Mouse (Mus musculus) kidney, postnatal 0 days (tissue): ENCODE results near the gene Abcc12. TPM values are rescaled to one million over a fixed set of nuclear protein-coding genes. Genes with fewer than 3 reads are reported as not detected.

Source experiments
- ATAC-seq: fragments of 200-750 bp; cut with Nextera tagmentation; replicated peaks from 2 replicates; pipeline ENCODE4 v1.8.0; 2017; ENCODE audit warnings: low read depth, moderate number of reproducible peaks, moderate TSS enrichment, moderate library complexity; ENCODE audit not compliant: low FRiP score
- DNase-seq: peaks from one replicate; pipeline ENCODE4 v3.0.0-alpha.2; 2016; ENCODE audit warnings: low spot score
- H3K27ac ChIP-seq: fragments of 300-500 bp; sonication (generic); 2 replicates; pipeline ENCODE4 v1.5.1; 2014; ENCODE audit warnings: mild to moderate bottlenecking
- H3K27me3 ChIP-seq: fragments of 300-500 bp; sonication (generic); 2 replicates; pipeline ENCODE4 v1.6.1; 2014; ENCODE audit warnings: low read length, mixed read lengths; ENCODE audit not compliant: insufficient read depth
- H3K36me3 ChIP-seq: fragments of 300-500 bp; sonication (generic); 2 replicates; pipeline ENCODE4 v1.6.1; 2014; ENCODE audit warnings: low read length, mixed read lengths; ENCODE audit not compliant: insufficient read depth
- H3K4me1 ChIP-seq: fragments of 300-500 bp; sonication (generic); replicated peaks from 2 replicates; pipeline ENCODE4 v1.6.1; 2014; ENCODE audit warnings: antibody characterized with exemption, low read length, mixed read lengths; ENCODE audit not compliant: insufficient read depth
- H3K4me2 ChIP-seq: fragments of 300-500 bp; sonication (generic); 2 replicates; pipeline ENCODE4 v1.6.1; 2014; ENCODE audit warnings: mild to moderate bottlenecking, low read length, moderate library complexity, mixed read lengths
- H3K4me3 ChIP-seq: fragments of 300-500 bp; sonication (generic); replicated peaks from 2 replicates; pipeline ENCODE4 v1.5.1; 2014; ENCODE audit warnings: low read depth, low read length
- H3K9ac ChIP-seq: fragments of 300-500 bp; sonication (generic); 2 replicates; pipeline ENCODE4 v1.6.1; 2014; ENCODE audit warnings: low read depth, low read length
- H3K9me3 ChIP-seq: fragments of 300-500 bp; sonication (generic); replicated peaks from 2 replicates; pipeline ENCODE4 v1.6.1; 2016; ENCODE audit warnings: low read length, inconsistent platforms, mixed read lengths
- CTCF ChIP-seq: IDR thresholded peaks from 2 replicates; pipeline ENCODE4 v1.5.1; 2016; ENCODE audit warnings: antibody characterized with exemption, low read depth, mild to moderate bottlenecking, moderate library complexity
- WGBS: fragments of 180-500 bp; shearing (Covaris S2); extraction: QIAGEN DNeasy Blood & Tissue Kit; methylation state at CpG from one replicate; pipeline ENCODE4 v1.1.7; 2014; 5-methylcytosine and 5-hydroxymethylcytosine counted together
- polyA plus RNA-seq: library from polyadenylated mRNA; unstranded; fragments of >200 nt; fragmentation: Nextera tagmentation; extraction: Ambion mirVana; gene quantifications from 2 replicates; pipeline ENCODE4 v1.2.1, GENCODE M21; 2015

The Abcc12 gene
- polyA plus RNA-seq, 1 experiment from 2014 or later = 0.04 TPM

DNA sequence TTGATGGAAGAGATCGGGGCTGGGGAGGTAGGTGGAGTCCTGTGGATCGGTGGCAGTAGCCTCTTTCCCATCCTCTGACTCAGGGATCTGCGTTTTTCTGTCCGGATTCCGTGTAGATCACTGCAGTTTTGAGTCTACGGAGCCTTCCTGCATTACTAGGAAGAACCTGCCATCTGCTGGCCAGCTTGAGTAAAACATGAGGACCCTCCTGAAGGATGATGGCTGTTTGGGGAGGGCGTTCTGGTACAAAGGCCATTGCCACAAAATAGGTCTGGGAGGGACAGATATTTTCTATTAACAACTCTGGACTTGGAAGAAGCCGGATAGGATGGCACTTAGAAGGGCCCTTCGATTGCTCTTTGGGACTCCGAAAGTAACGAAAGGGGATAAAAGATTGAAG is 4.6 kb upstream of the Abcc12 start:
- Histone ChIP-seq H3K4me2 (peak overlapping the region; percentile 70), H3K4me1 (no peaks in the 10 kb centered on the region), H3K36me3 (no peaks in the 10 kb centered on the region), H3K27me3 (no peaks in the 10 kb centered on the region), H3K4me3 (peak overlapping the region; percentile 29), H3K27ac (no peak overlapping the region), H3K9me3 (no peaks in the 10 kb centered on the region), H3K9ac (no peak overlapping the region)
- ATAC-seq (0 out of 2 replicates have a peak, but pooled peaks have one; percentile 53), DNase-seq (peak; percentile 95)
- peak; percentile 86 for TF ChIP-seq CTCF
- WGBS = 3% methylated on average over 11 of the region's 11 CpGs

DNA sequence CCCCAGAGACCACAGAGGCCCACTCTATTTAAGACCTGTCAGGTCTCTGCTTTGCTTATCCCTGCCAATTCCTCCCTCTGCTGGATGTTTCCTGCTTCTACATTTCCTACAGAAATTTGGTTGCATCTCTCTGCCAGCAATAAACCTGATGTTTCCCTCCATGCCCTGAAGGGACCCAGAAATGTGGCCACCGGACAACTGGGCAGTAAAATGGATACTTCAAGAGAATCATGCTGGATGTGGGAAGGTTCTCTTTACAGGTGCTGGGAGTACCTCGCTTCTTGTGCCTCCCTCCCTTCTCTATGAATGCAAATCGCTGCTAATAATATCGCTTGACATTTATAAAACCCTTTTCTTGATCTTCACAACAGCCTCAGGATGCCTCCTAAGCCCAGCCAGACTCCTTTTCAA is 1.4 kb upstream of the Abcc12 start:
- WGBS = 74% methylated on average over 4 of the region's 4 CpGs
- H3K9me3 ChIP-seq = no peaks in the 10 kb centered on the region
- no peak overlapping the region for H3K27ac ChIP-seq
- ATAC-seq = no peak
- no peaks in the 10 kb centered on the region for H3K36me3 ChIP-seq
- TF ChIP-seq CTCF = peak; percentile 62
- H3K4me1 ChIP-seq = peaks cover 4% of the 10 kb centered on the region; the same call in 1 of the 2 replicates
- no peaks in the 10 kb centered on the region for H3K27me3 ChIP-seq
- no peak overlapping the region for H3K9ac ChIP-seq
- no peak overlapping the region for H3K4me2 ChIP-seq
- DNase-seq = peak; percentile 77
- no peak overlapping the region for H3K4me3 ChIP-seq

DNA sequence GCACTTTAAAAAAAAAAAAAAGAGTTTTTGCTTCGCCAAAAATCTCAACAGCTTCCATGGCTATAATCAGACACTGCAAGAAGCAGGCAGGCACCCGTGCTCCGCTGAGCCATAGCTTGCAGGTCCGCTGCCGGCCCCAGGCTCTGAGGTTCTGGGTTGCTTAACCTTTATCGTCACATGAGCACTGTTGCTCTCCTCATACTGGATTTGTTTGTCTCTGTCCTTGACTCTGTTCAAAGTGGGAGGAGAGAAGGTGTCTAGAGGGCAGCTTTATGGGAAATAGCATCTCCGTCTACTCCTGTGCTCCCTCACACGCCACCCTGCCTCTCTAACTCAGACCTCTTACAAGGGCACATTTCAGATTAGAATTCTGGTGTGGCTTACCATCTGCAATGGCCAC is 1.8 kb downstream of the Abcc12 start:
- no peaks in the 10 kb centered on the region for H3K36me3 ChIP-seq
- ATAC-seq (no peak), DNase-seq (no peak)
- WGBS = 44% methylated on average over 8 of the region's 8 CpGs
- no peak overlapping the region for H3K4me2 ChIP-seq
- H3K27me3 ChIP-seq = no peaks in the 10 kb centered on the region
- H3K4me1 ChIP-seq = peaks cover 4% of the 10 kb centered on the region; the same call in 1 of the 2 replicates
- no peak overlapping the region for H3K9ac ChIP-seq
- no peak overlapping the region for H3K4me3 ChIP-seq
- H3K9me3 ChIP-seq = no peaks in the 10 kb centered on the region
- no peak overlapping the region for H3K27ac ChIP-seq
- TF ChIP-seq CTCF = no peak

DNA sequence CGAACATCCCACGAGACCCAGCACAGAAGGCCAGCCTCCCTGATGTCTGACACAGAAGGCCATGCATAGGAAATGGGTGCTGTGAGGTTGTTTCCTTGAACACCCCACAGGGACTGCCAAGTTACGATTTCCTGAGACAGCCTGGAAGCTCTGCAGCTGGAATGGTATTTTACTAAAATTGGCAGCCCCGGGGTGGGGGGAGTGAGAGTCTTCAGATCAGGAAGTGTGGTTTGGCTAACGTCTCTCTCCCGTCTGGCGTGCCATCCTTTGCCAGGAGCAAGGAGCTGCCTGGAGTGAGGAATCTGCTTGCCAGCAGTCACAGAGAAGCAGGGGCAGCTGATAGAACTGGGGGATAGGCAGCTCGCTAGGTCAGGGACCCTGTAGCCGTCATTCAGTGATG is 2.4 kb downstream of the Abcc12 start:
- H3K4me1 ChIP-seq = peaks cover 4% of the 10 kb centered on the region; the same call in 1 of the 2 replicates
- H3K4me3 ChIP-seq = no peak overlapping the region
- H3K36me3 ChIP-seq = no peaks in the 10 kb centered on the region
- no peaks in the 10 kb centered on the region for H3K9me3 ChIP-seq
- H3K4me2 ChIP-seq = no peak overlapping the region
- ATAC-seq (no peak), DNase-seq (peak; percentile 50)
- WGBS = 35% methylated on average over 9 of the region's 9 CpGs
- no peak for TF ChIP-seq CTCF
- no peaks in the 10 kb centered on the region for H3K27me3 ChIP-seq
- H3K9ac ChIP-seq = no peak overlapping the region
- no peak overlapping the region for H3K27ac ChIP-seq

DNA sequence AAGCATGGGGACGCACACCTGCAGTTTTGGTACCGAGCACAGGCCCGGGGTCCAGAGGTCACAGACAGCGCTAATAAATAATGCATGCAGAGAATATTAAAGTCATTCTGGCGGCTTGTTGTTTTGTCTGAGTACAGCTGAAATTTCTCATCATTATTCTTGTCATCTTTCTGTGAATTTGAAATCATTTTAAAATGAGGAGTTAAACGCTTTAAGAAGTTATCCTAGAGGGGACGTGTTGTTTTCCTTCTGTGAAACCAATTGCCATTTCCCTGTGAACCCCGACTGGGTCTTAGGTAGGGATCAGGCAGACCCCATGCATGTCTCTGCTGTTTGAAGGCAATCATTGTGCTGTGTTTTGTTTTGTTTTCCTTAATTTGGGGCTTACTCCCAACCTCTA is 2.9 kb downstream of the Abcc12 start:
- Histone ChIP-seq H3K27me3 (no peaks in the 10 kb centered on the region), H3K27ac (no peak overlapping the region), H3K36me3 (no peaks in the 10 kb centered on the region), H3K9ac (no peak overlapping the region), H3K9me3 (no peaks in the 10 kb centered on the region), H3K4me3 (no peak overlapping the region), H3K4me1 (peaks cover 4% of the 10 kb centered on the region; the same call in 1 of the 2 replicates), H3K4me2 (no peak overlapping the region)
- ATAC-seq (no peak), DNase-seq (no peak)
- no peak for TF ChIP-seq CTCF
- WGBS = 76% methylated on average over 8 of the region's 8 CpGs

DNA sequence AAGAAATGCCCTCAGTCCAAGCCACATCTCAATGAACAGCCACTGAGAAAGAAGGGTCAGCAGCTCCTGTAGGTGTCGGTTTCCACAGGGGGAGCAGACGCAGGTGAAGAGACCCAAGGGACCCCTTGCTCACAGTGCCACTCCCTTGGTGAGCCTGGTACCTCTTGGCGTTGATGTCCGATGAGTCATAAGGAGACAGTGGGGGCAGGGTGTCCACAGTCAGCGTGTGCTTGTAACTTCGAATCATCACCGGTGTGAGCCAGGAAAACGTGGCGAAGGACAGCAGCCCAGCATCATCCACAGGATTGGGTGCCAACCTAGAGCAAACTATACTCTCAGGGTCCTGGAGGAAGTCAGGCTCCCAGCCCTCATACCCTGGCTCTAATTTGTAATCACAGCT is 16.8 kb downstream of the Abcc12 start:
- no peak for DNase-seq
- 80% methylated on average over 9 of the region's 9 CpGs for WGBS
- ATAC-seq = no peak

DNA sequence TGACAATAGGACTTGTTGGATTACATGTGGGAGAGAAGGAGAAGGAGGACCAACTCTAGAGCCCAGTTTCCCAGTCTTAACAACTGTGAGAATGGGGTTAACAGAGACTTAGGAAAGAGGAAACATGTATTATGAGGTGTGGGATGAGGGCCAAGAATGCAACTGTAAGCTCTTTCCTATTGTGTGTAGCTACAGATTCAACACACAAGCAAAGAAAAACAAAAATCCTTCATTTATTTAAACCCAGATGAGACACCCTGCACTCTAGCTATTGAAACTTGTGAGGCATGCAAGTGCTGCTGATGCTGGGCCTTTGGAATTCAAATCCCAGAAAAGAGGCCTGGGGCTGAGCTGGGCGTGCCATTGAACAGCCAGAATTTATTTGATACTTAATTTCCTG is 18.7 kb downstream of the Abcc12 start:
- no peak for ATAC-seq
- no peaks in the 10 kb centered on the region for H3K27me3 ChIP-seq
- 44% methylated on average over 1 of the region's 1 CpGs for WGBS
- no peak overlapping the region for H3K4me2 ChIP-seq
- no peak overlapping the region for H3K9ac ChIP-seq
- H3K36me3 ChIP-seq = no peaks in the 10 kb centered on the region
- H3K27ac ChIP-seq = no peak overlapping the region
- peak; percentile 46 for DNase-seq
- TF ChIP-seq CTCF = no peak
- no peak overlapping the region for H3K4me3 ChIP-seq
- no peaks in the 10 kb centered on the region for H3K4me1 ChIP-seq
- H3K9me3 ChIP-seq = no peaks in the 10 kb centered on the region

More for the DNA sequence above, 16.8 kb downstream of the Abcc12 start:
- no peak overlapping the region for H3K27ac ChIP-seq
- H3K4me2 ChIP-seq = no peak overlapping the region
- H3K4me3 ChIP-seq = no peak overlapping the region
- no peaks in the 10 kb centered on the region for H3K9me3 ChIP-seq
- H3K9ac ChIP-seq = no peak overlapping the region
- H3K27me3 ChIP-seq = no peaks in the 10 kb centered on the region
- no peak for TF ChIP-seq CTCF
- H3K36me3 ChIP-seq = no peaks in the 10 kb centered on the region
- no peaks in the 10 kb centered on the region for H3K4me1 ChIP-seq
